Mouse (Mus musculus) naive thymus-derived CD4-positive, alpha-beta T cell, adult 5 months (primary cell): ENCODE measurements around the gene Gm9789. TPM values are rescaled to one million over a fixed set of nuclear protein-coding genes. Genes with fewer than 3 reads are reported as not detected.

ENCODE experiments used
- polyA plus RNA-seq: library from polyadenylated mRNA; unstranded; fragments of 100-300 nt; shearing (Covaris generic); gene quantifications from one replicate; pipeline ENCODE4 v1.2.1, GENCODE M21; 2017

The Gm9789 gene
- not detected for polyA plus RNA-seq

DNA sequence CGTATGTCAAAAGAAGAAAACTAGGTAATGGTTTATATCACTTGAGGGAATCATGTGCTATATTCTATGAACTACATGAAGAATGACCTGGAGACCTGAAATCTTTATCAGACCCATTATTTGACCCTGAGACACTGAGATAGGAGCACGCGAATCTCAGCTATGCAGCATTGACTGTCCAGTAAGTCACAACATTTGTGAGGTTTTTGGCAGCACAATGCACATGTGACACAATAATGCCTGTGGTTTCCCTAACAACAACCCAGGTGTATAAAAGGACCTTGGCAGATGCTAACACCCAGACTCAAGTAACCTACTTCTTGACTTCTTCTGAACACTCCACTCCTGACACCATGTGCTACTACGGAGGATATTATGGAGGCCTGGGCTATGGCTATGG, at the start of gene Gm9789:
Gm9789 (plus strand) TSS at position 301 of the 400 bp plus-strand sequence.

DNA sequence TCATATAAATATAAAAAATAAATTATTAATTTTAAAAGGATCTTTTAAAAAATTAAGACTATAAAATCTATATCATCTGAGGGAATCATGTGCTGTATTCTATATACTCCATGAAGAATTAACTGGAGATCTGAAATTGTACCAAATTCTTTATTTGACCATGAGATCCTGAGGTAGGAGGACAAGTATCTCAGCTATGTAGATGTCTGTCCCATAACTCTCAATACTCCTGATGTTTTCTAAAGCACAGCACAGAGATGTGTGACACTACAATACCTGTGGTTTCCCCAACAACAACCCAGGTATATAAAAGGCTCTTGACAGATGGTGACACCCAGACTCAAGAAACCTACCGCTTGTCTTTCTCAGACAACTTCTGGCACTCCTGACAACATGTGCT, 17.2 kb upstream of the Gm9789 start, which contains the start of gene Gm6358:
Gm6358 (plus strand) TSS at position 301 of the 400 bp plus-strand sequence.

DNA sequence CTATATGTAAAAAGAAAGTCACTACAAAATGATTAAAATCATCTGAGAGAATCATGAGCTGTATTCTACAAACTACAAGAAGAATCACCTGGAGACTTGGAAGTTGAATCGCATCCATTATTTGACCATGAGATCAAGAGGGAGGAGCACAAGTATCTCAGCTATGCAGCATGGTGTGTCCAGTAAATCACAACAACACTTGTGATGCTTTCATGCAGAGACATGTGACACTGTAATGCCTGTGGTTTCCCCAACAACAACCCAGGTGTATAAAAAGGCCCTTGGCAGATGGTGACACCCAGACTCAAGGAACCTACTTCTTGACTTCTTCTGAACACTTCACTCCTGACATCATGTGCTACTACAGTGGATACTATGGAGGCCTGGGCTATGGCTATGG, 7.0 kb upstream of the Gm9789 start, which contains the start of gene Gm10061:
Gm10061 (plus strand) TSS at position 301 of the 400 bp plus-strand sequence.

GRCm38 (mm10) chr16:89169190-89169589, 11.4 kb downstream of the Gm9789 start, which contains the start of gene Gm7735:
TSS of gene Gm7735 (plus strand) at chr16:89169490.

GRCm38 (mm10) chr16:89174435-89174834, 16.7 kb downstream of the Gm9789 start, which contains the start of gene 1110057P08Rik:
TSS of gene 1110057P08Rik (plus strand) at chr16:89174735.

GRCm38 (mm10) chr16:89205561-89205960, 47.8 kb downstream of the Gm9789 start, which contains the start of gene Krtap20-2:
TSS of gene Krtap20-2 (plus strand) at chr16:89205861.

Other genes starting within 250 kb of the Gm9789 start
- not detected for gene Krtap19-9b, start 225.7 kb upstream of the Gm9789 start, polyA plus RNA-seq
- not detected for gene Krtap16-3, start 195.1 kb upstream of the Gm9789 start, polyA plus RNA-seq
- gene Krtap22-2, start 147.2 kb upstream of the Gm9789 start, polyA plus RNA-seq, result not detected
- gene Gm10229, start 142.7 kb upstream of the Gm9789 start, polyA plus RNA-seq, result not detected
- not detected for gene Krtap6-1, start 126.3 kb upstream of the Gm9789 start, polyA plus RNA-seq
- gene Gm10228, start 116.5 kb upstream of the Gm9789 start, polyA plus RNA-seq, result not detected
- not detected for gene Krtap6-5, start 110.1 kb upstream of the Gm9789 start, polyA plus RNA-seq
- gene 1110025L11Rik, start 94.0 kb upstream of the Gm9789 start, polyA plus RNA-seq, result not detected
- gene Krtap6-3, start 73.9 kb upstream of the Gm9789 start, polyA plus RNA-seq, result not detected
- not detected for gene Gm6358, start 17.1 kb upstream of the Gm9789 start, polyA plus RNA-seq
- not detected for gene Gm10061, start 6.9 kb upstream of the Gm9789 start, polyA plus RNA-seq
- not detected for gene Gm7735, start 11.5 kb downstream of the Gm9789 start, polyA plus RNA-seq
- not detected for gene 1110057P08Rik, start 16.8 kb downstream of the Gm9789 start, polyA plus RNA-seq
- gene Krtap20-2, start 47.9 kb downstream of the Gm9789 start, polyA plus RNA-seq, result not detected
- gene Krtap21-1, start 245.9 kb downstream of the Gm9789 start, polyA plus RNA-seq, result not detected